Mouse (Mus musculus): Measurements from ENCODE around the gene Olfr1204.

DNA sequence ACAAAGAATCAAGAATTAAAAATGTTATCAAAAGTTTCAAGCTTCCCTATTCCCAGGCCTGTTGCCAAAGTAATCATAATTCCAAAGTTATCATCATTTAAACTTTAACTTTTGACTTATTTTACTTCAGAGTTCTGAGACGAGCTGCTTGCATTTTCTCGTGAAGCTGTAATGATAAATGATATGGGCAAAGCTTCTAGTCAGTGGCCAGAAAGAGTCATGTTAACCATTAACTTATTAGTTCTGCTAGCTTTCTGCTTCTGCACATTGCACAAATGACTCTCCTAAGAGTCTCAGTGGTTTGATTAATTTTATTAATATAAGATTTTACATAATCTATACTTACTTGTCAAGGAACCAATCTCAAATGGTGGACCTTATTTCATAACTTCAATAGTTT lies 10.6 kb upstream of the Olfr1204 start:
- TF ChIP-seq CTCF (IDR thresholded peaks at IDR 0.05; ENCODE audit: low read depth, low read length) (no peak), EP300 (IDR thresholded peaks at IDR 0.05; ENCODE audit: insufficient read depth, low read depth, low read length) (no peak)
